Mouse (Mus musculus): ENCODE results near the gene Tent5a. TPM values are rescaled to one million over a fixed set of nuclear protein-coding genes. Genes with fewer than 3 reads are reported as not detected.

Gene Tent5a
- polyA plus RNA-seq, 1 experiment from 2014 or later, result 2.1 TPM

Other genes starting within 250 kb of the Tent5a start
- not detected in 2 replicates for gene Gm11114, start 14.6 kb downstream of the Tent5a start, polyA plus RNA-seq (2015; fragmentation: Nextera tagmentation; extraction: Ambion mirVana)

Data from forebrain, embryonic 13.5 days (tissue).